Mouse (Mus musculus): ENCODE results near the gene Smyd3.

Smyd3 gene

DNA sequence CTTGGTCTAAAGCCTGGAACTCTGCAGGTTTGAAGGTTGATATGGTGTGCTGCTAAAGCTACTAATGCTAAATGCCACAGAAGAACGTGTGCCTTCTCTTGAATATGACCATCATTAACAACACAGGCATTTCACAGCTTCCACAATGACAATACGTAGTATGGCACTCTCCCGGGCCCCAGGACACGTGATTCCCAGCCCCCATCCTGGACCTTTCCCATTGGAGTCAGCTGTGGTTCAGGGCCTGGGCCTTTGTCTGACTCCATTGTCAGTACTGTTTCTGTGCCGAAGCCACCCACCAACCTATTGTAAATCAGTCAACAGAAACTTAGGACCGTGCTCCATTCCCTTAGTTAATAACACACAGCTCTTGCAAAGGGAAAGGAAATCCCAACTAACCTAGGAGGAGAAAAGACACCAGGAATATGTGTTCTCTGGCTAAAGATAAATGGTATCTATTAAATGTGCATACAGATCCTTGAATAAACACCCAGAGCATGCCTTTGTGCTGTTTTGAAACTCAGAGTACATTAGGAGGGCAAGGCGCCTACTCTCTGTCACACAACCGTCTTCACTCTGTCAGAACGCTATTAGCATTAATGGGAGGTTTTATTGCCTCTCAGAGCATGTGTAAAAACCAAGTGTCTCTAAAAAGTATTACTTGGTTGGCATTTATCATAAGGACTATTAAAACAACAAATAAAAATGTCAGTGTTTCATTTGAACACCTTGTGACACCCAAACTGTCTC, 397.4 kb downstream of the Smyd3 start:
- intact Hi-C loops (cut with DNase I), result no loop called here

DNA sequence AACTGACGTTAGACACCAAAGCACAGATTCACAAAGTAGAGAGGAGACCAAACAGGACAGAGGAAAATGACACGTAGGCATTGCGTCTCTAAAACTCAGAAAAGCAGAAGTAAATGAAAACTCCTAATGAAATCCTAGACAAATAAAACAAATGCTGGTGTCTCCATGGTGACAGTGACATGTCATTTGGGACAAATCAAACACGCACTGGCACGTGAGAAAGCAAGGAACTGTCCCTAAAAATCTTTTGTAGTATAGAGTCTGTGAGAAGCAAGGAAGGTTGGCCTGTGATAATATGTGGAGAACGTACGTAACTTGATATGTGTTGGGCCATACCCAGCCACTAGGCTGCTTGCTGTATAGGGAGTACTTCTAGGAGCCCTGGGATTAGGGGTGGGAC, 399.2 kb downstream of the Smyd3 start:
- intact Hi-C loops (cut with DNase I), result no loop called here

DNA sequence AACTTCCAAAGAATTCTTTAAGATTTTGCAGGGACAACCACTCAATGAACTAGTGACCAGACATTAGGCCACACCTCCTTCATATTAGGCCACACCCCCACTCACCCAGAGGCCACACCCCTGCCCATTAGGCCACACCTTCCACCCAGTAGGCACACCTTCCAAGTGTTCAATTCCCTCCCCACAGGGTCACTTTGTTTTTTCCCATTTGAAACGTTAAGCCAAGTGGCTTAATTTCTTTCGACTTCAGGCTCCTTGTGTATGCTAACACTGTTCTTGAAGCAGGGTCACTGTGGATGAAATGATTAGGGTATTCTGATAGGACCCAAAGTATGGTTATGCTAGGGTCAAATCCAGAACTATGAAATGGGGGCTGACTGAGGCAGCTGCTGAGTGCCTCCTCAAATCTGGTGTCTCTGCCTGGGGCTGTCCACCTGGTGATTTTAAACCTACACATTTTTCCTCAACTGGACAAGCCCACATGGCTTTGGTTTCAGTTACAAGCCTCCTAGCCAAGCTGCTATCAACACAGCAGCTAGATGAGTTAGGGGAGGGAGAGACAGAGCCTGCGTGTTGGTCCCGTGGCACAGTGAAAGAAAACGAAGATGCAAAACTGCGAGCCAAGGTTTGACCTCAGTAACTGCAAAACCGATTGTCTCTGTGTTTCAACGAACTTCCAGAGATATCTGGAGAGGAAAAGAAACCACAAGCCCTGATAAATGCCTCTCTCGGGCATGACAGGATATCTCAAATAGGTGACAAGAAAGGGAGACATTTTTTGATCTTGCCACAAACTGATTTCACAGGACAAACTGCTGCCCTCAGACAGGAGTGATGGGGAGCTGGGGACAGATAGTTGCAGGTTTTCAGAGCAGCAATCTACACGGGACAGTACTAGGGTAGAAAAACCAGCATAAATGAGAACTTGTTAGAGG, 400.8 kb downstream of the Smyd3 start:
- intact Hi-C loops (cut with DNase I), result no loop called here

DNA sequence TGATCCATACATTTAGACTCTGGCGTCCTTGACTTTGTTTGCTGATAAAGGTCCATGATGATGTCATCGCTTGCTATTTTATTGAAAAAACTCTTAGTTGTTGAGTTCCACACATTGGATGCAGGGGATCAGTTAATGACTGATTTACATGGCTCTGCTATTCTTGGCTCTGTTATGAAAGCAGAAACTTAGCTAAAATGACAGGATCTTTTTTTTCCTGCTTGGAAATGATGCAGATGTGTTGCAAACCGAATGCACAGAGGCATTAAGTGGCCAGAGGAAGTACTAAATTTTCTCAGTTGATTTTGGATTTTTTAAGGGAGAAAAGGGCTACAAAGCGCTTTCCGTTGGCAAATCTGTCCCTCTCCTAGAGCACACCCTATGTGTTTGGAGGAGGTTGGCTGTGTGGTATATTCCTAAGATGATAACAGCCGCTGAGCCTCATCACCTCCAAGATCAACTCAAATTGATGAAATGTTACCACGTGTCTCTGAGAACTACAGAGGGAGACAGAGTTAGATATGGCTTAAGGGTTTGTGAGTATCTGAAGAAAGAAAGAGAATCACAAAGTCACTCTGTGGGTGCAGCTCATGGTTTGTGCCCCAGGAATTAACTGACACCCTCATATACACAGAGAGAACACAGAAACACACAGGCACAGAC, 402.9 kb downstream of the Smyd3 start:
- intact Hi-C loops (cut with DNase I), result no loop called here

DNA sequence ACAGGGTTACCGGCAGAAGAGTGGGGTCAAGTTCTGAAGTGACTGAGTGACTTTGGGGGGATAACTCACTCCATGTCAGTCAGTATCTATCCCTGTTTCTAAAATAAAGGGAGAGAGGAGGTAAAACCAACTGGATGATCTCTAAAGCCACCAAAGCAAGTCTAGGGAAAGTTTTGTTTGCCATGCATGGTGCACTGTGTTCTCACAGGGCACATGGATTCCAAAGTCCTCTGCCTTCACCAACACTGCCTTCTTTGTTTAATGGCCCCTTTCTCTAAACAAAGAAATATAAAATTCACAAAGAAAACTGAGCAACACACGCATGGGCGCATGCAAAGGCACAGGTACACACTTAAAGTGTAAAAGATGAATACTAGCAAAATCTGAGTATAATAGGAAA, 403.5 kb downstream of the Smyd3 start:
- intact Hi-C loops (cut with DNase I), result no loop called here

- intact Hi-C loops (cut with DNase I), result no loop called here
Measured at GRCm38 (mm10) chr1:179108759-179109158, 409.1 kb downstream of the Smyd3 start.

DNA sequence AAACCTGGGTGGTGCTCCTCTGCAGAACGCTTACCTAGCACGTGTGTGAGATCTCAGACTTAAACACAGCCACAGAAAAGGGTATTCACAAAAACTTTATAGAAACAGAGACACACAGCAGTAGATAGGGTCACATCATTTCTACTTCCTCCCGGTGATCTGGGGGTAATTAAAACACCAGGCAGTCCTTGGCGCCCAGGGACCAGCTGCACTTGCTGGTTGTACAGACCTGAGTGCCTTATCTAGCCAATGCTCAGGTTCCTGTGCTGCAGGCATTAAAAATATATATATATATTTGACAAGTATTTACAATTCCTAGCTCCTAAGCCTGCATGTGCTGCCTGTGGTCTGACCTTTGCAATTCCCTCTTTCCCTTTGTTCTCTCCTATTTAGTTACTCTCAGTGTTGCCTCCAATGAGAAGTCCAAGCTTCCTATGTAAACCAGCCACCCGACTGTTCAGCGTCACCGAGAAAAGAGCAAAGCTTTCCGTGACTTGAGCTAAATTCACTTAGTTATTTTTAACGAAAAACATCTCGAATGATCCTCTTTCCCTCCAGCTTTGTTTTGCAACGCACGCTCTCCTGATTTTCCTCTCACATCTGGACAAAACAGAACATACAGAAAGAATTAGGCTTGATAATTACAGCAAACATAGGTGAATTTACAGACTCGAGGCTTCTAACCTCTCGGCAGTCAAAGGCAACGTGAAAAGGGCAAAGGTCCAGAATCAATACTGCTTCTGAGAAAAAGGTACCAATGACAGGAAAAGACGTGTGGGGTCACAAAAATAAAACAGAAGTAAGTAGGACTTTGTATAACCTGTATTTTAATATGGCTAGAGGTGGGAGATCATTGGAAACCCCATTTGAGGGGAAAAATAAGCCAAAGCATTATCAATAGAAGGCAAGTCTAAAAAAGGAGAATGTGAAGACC, 409.8 kb downstream of the Smyd3 start:
- intact Hi-C loops (cut with DNase I), result no loop called here

DNA sequence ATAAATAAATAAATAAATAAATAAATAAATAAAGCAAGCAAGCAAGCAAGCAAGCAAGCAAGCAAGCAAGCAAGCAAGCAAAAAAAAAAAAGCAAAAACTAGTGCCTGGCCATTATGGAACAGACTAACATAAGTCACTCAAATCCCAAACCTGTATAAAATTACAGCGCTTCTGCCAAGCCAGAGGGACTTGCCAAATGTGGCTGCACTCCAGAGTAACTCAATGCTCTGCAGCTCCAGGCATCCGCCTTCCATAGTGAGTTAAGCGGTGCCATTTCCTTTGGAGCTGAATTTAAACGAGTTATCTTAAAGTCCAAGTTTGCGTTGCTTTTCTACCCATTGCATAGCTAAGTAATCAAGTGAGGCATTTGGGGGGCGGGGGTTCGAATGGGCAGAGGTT, 410.6 kb downstream of the Smyd3 start:
- intact Hi-C loops (cut with DNase I), result no loop called here

DNA sequence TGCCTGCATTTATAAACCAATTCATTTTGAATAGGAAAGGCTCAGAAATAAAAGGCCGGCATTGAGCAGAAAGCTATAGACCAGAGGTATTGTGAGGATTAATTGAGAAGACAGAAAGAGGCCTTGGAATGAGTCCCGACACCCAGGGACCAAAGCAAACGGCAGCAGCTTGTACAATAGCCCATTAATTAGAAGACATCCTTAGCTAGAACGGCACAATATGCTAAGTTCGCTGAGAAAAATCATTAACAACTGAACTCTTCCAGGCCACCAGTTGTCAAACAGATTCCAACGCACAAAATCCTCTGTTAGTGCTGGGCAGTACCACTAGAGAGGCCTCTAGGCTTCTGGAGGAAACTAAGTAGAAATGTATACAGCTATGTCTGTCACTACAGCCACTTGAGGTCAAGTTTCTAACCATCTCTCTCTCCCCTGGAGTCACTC, 411.1 kb downstream of the Smyd3 start:
- intact Hi-C loops (cut with DNase I), result no loop called here

GRCm38 (mm10) chr1:179106103-179106701, 411.6 kb downstream of the Smyd3 start:
- intact Hi-C loops (cut with DNase I), result no loop called here

- intact Hi-C loops (cut with DNase I), result no loop called here
Measured at GRCm38 (mm10) chr1:179104447-179104846, 413.4 kb downstream of the Smyd3 start.

DNA sequence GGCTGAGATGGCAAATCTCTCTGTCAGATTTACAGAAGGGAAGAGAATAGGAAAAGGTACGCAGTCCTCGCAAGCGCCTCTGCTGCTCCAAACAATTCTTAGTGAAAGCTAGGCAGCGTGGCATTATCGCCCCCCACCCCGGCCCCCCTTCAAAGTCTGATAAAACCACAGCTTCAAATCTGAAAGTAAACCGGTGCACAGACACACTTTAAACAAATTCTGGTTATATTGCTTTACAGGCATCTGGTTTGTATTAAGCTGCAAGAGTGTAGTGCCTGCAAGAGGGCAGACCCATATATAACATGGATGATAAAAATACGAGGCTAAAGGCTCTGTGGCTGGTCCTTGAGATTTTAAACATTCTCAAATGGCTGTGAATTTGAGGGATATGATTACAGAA, 420.8 kb downstream of the Smyd3 start:
- intact Hi-C loops (cut with DNase I), result no loop called here

DNA sequence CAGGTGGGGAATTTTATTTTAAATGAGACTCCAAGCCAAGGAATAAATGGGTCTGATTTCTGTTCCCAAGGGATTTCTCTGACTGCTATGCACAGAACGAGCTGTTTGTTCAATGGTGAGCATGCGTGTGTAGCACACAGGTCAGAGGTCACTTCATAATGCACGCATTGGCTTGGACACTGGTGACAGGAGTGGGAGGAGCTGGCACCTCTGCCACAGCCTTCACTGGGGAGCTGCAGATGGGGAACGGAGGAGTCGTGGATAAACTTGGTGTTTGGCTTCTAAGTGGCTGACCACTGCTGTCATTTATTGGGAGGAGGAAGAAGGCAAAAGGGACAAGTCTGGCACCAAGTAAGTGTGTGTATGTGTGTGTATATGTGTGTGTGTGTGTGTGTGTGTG, 421.5 kb downstream of the Smyd3 start:
- intact Hi-C loops (cut with DNase I), result no loop called here

DNA sequence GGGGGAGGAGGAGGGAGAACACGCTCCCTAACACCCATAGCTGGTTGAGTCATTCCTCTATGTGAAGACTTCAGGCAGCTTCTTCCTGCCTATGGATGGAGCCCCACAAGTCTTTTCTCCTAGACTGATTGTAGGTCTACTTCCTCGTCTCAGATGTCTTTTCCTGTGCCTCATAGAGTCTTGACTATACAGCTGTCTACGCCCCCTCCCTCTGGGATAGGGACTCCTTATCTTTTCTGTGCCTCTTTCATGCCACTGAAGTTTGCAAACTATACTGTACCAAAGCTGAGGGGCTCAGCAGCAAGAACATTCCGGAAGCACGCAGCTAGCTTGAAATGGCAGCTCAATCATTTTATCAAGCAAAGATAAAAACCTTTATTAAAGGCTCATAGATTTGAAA, 428.7 kb downstream of the Smyd3 start:
- intact Hi-C loops (cut with DNase I), result no loop called here

- intact Hi-C loops (cut with DNase I), result no loop called here
Measured at GRCm38 (mm10) chr1:179087033-179087998, 430.5 kb downstream of the Smyd3 start.

- intact Hi-C loops (cut with DNase I), result no loop called here
Measured at GRCm38 (mm10) chr1:179086208-179086607, 431.6 kb downstream of the Smyd3 start.

- intact Hi-C loops (cut with DNase I), result no loop called here
Measured at GRCm38 (mm10) chr1:179083098-179083497, 434.7 kb downstream of the Smyd3 start.

DNA sequence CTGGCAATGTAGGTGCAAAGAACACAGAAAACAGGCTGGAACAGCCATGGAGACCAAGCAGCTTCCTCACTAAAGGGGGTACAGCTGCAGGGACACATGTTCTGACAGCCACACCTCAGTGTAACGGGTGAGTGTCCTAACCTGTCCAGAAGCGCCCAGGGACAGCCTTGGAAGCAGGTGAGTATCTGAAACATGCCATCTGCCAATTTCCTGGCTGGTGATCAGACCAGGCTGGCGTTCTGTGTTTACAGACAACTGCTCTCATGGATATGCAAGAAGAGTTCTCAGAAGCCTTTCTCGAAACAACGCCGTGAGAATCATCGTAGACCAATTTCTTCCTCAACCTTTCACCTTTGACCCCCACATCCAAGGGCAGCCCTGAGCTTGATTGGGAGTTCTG, 444.0 kb downstream of the Smyd3 start:
- intact Hi-C loops (cut with DNase I), result no loop called here

All from adrenal gland (tissue).